Mouse (Mus musculus): Measurements from ENCODE around the gene Mettl2. TPM values are rescaled to one million over a fixed set of nuclear protein-coding genes. Genes with fewer than 3 reads are reported as not detected.
A peak's percentile ranks its signal among the peaks of the same experiment; 100 is the strongest.
"Not testable (repeated sequence)": the region's sequence is repeated elsewhere in the genome, so short reads cannot be mapped to it uniquely, and the experiment has no call there.

Mettl2 gene
- polyA plus RNA-seq (2014; fragmentation: Nextera tagmentation; extraction: Ambion mirVana) = 31.9 and 33.9 TPM in 2 replicates

- WGBS = 2% methylated on average over 30 of the region's 38 CpGs
- H3K4me1 ChIP-seq (ENCODE audit: control insufficient read depth, insufficient read depth, low read length) = peaks cover 9% of the 10 kb centered on the region; the same call in 1 of the 2 replicates
- 0 out of 2 replicates have a peak, but pooled peaks cover 5% of the 10 kb centered on the region for H3K36me3 ChIP-seq (ENCODE audit: control insufficient read depth, insufficient read depth, low read length)
- H3K9me3 ChIP-seq (ENCODE audit: control insufficient read depth, low read length) = no peaks in the 10 kb centered on the region
- peak within 1 kb of the TSS; percentile 79 for H3K27ac ChIP-seq (ENCODE audit: low read depth, low read length)
- peak within 1 kb of the TSS; percentile 97 for H3K4me3 ChIP-seq (ENCODE audit: low read depth, low read length)
- peak within 1 kb of the TSS; percentile 62 for H3K4me2 ChIP-seq (ENCODE audit: low read depth, low read length)
- peak; percentile 89 for ATAC-seq (ENCODE audit: low read depth)
- no peaks in the 10 kb centered on the region for H3K27me3 ChIP-seq (ENCODE audit: control insufficient read depth, insufficient read depth, low read length)
- peak within 1 kb of the TSS; percentile 74 for H3K9ac ChIP-seq (replicated peaks; ENCODE audit: low read depth, low read length)
These were observed at the start of gene Mettl2 for GRCm38 (mm10) chr11:105125735-105126519. Gene Mettl2, plus strand, starts transcription at chr11:105126425.

GRCm38 (mm10) chr11:105112448-105112847 lies 13.8 kb upstream of the Mettl2 start:
- H3K4me3 ChIP-seq (ENCODE audit: low read depth, low read length); H3K27ac ChIP-seq (ENCODE audit: low read depth, low read length); H3K4me2 ChIP-seq (ENCODE audit: low read depth, low read length); ATAC-seq (ENCODE audit: low read depth); H3K36me3 ChIP-seq (ENCODE audit: control insufficient read depth, insufficient read depth, low read length); H3K4me1 ChIP-seq (ENCODE audit: control insufficient read depth, insufficient read depth, low read length); H3K9ac ChIP-seq (replicated peaks; ENCODE audit: low read depth, low read length); H3K9me3 ChIP-seq (ENCODE audit: control insufficient read depth, low read length); H3K27me3 ChIP-seq (ENCODE audit: control insufficient read depth, insufficient read depth, low read length): not testable (repeated sequence)
- WGBS = 80% methylated on average over 22 of the region's 22 CpGs

GRCm38 (mm10) chr11:105117814-105118213 lies 8.4 kb upstream of the Mettl2 start:
- Histone ChIP-seq H3K9me3 (ENCODE audit: control insufficient read depth, low read length) (no peaks in the 10 kb centered on the region), H3K4me3 (ENCODE audit: low read depth, low read length) (no peak overlapping the region), H3K36me3 (ENCODE audit: control insufficient read depth, insufficient read depth, low read length) (no peaks in the 10 kb centered on the region), H3K27me3 (ENCODE audit: control insufficient read depth, insufficient read depth, low read length) (no peaks in the 10 kb centered on the region), H3K27ac (ENCODE audit: low read depth, low read length) (no peak overlapping the region), H3K4me2 (ENCODE audit: low read depth, low read length) (no peak overlapping the region), H3K4me1 (ENCODE audit: control insufficient read depth, insufficient read depth, low read length) (no peaks in the 10 kb centered on the region), H3K9ac (replicated peaks; ENCODE audit: low read depth, low read length) (no peak overlapping the region)
- WGBS = 88% methylated on average over 7 of the region's 7 CpGs
- no peak for ATAC-seq (ENCODE audit: low read depth)

GRCm38 (mm10) chr11:105120551-105121061 lies 5.6 kb upstream of the Mettl2 start:
- Histone ChIP-seq H3K27ac (ENCODE audit: low read depth, low read length) (no peak overlapping the region), H3K4me3 (ENCODE audit: low read depth, low read length) (no peak overlapping the region), H3K36me3 (ENCODE audit: control insufficient read depth, insufficient read depth, low read length) (no peaks in the 10 kb centered on the region), H3K9me3 (ENCODE audit: control insufficient read depth, low read length) (no peaks in the 10 kb centered on the region), H3K4me2 (ENCODE audit: low read depth, low read length) (no peak overlapping the region), H3K9ac (replicated peaks; ENCODE audit: low read depth, low read length) (no peak overlapping the region), H3K4me1 (ENCODE audit: control insufficient read depth, insufficient read depth, low read length) (no peaks in the 10 kb centered on the region), H3K27me3 (ENCODE audit: control insufficient read depth, insufficient read depth, low read length) (no peaks in the 10 kb centered on the region)
- ATAC-seq (ENCODE audit: low read depth) = no peak
- WGBS = 29% methylated on average over 4 of the region's 4 CpGs

GRCm38 (mm10) chr11:105121792-105122191 lies 4.4 kb upstream of the Mettl2 start:
- H3K9ac ChIP-seq (replicated peaks; ENCODE audit: low read depth, low read length); H3K27me3 ChIP-seq (ENCODE audit: control insufficient read depth, insufficient read depth, low read length); H3K36me3 ChIP-seq (ENCODE audit: control insufficient read depth, insufficient read depth, low read length); H3K27ac ChIP-seq (ENCODE audit: low read depth, low read length); H3K4me1 ChIP-seq (ENCODE audit: control insufficient read depth, insufficient read depth, low read length); H3K4me2 ChIP-seq (ENCODE audit: low read depth, low read length); H3K4me3 ChIP-seq (ENCODE audit: low read depth, low read length); H3K9me3 ChIP-seq (ENCODE audit: control insufficient read depth, low read length); ATAC-seq (ENCODE audit: low read depth): not testable (repeated sequence)
- WGBS = 81% methylated on average over 5 of the region's 5 CpGs

- H3K27me3 ChIP-seq (ENCODE audit: control insufficient read depth, insufficient read depth, low read length) = no peaks in the 10 kb centered on the region
- no peak overlapping the region for H3K27ac ChIP-seq (ENCODE audit: low read depth, low read length)
- no peak overlapping the region for H3K4me3 ChIP-seq (ENCODE audit: low read depth, low read length)
- WGBS = 8% methylated on average over 9 of the region's 9 CpGs
- H3K4me2 ChIP-seq (ENCODE audit: low read depth, low read length) = no peak overlapping the region
- H3K9me3 ChIP-seq (ENCODE audit: control insufficient read depth, low read length) = no peaks in the 10 kb centered on the region
- 0 out of 2 replicates have a peak, but pooled peaks cover under 1% of the 10 kb centered on the region for H3K36me3 ChIP-seq (ENCODE audit: control insufficient read depth, insufficient read depth, low read length)
- peaks cover 9% of the 10 kb centered on the region; the same call in 1 of the 2 replicates for H3K4me1 ChIP-seq (ENCODE audit: control insufficient read depth, insufficient read depth, low read length)
- peak; percentile 54 for ATAC-seq (ENCODE audit: low read depth)
- no peak overlapping the region for H3K9ac ChIP-seq (replicated peaks; ENCODE audit: low read depth, low read length)
These were observed 2.2 kb upstream of the Mettl2 start for GRCm38 (mm10) chr11:105123986-105124385.

GRCm38 (mm10) chr11:105126520-105127029 lies 350 bp downstream of the Mettl2 start:
- no peaks in the 10 kb centered on the region for H3K9me3 ChIP-seq (ENCODE audit: control insufficient read depth, low read length)
- peak; percentile 16; the same call in 1 of the 2 replicates for ATAC-seq (ENCODE audit: low read depth)
- H3K27ac ChIP-seq (ENCODE audit: low read depth, low read length) = no peak overlapping the region
- H3K27me3 ChIP-seq (ENCODE audit: control insufficient read depth, insufficient read depth, low read length) = no peaks in the 10 kb centered on the region
- peaks cover 7% of the 10 kb centered on the region for H3K36me3 ChIP-seq (ENCODE audit: control insufficient read depth, insufficient read depth, low read length)
- peaks cover 9% of the 10 kb centered on the region; the same call in 1 of the 2 replicates for H3K4me1 ChIP-seq (ENCODE audit: control insufficient read depth, insufficient read depth, low read length)
- H3K9ac ChIP-seq (replicated peaks; ENCODE audit: low read depth, low read length) = peak overlapping the region; percentile 74
- H3K4me2 ChIP-seq (ENCODE audit: low read depth, low read length) = peak overlapping the region; percentile 62
- under 1% methylated on average over 48 of the region's 49 CpGs for WGBS
- peak overlapping the region; percentile 97 for H3K4me3 ChIP-seq (ENCODE audit: low read depth, low read length)

- Histone ChIP-seq H3K4me3 (ENCODE audit: low read depth, low read length) (no peak overlapping the region), H3K9me3 (ENCODE audit: control insufficient read depth, low read length) (no peaks in the 10 kb centered on the region), H3K27ac (ENCODE audit: low read depth, low read length) (no peak overlapping the region), H3K4me2 (ENCODE audit: low read depth, low read length) (no peak overlapping the region), H3K4me1 (ENCODE audit: control insufficient read depth, insufficient read depth, low read length) (no peaks in the 10 kb centered on the region), H3K36me3 (ENCODE audit: control insufficient read depth, insufficient read depth, low read length) (peaks cover 50% of the 10 kb centered on the region), H3K27me3 (ENCODE audit: control insufficient read depth, insufficient read depth, low read length) (no peaks in the 10 kb centered on the region), H3K9ac (replicated peaks; ENCODE audit: low read depth, low read length) (no peak overlapping the region)
- whole genome bisulfite sequencing = 96% methylated on average over 7 of the region's 7 CpGs
- no peak for ATAC-seq (ENCODE audit: low read depth)
These were observed 9.5 kb downstream of the Mettl2 start for GRCm38 (mm10) chr11:105135692-105136091.

GRCm38 (mm10) chr11:105137255-105137654 lies 11.0 kb downstream of the Mettl2 start:
- not testable (repeated sequence) for ATAC-seq (ENCODE audit: low read depth); H3K4me2 ChIP-seq (ENCODE audit: low read depth, low read length); H3K27me3 ChIP-seq (ENCODE audit: control insufficient read depth, insufficient read depth, low read length); H3K27ac ChIP-seq (ENCODE audit: low read depth, low read length); H3K4me1 ChIP-seq (ENCODE audit: control insufficient read depth, insufficient read depth, low read length); H3K9me3 ChIP-seq (ENCODE audit: control insufficient read depth, low read length); H3K4me3 ChIP-seq (ENCODE audit: low read depth, low read length); H3K9ac ChIP-seq (replicated peaks; ENCODE audit: low read depth, low read length)
- H3K36me3 ChIP-seq (ENCODE audit: control insufficient read depth, insufficient read depth, low read length) = peaks cover 44% of the 10 kb centered on the region
- WGBS = 88% methylated on average over 2 of the region's 2 CpGs

Measured in neural tube, embryonic 14.5 days (tissue).